Mouse (Mus musculus): ENCODE measurements around the gene Dip2b. TPM values are rescaled to one million over a fixed set of nuclear protein-coding genes. Genes with fewer than 3 reads are reported as not detected.

The Dip2b gene
- total RNA-seq, 2 experiments from 2014 or later: 6.1 to 10.6 TPM

DNA sequence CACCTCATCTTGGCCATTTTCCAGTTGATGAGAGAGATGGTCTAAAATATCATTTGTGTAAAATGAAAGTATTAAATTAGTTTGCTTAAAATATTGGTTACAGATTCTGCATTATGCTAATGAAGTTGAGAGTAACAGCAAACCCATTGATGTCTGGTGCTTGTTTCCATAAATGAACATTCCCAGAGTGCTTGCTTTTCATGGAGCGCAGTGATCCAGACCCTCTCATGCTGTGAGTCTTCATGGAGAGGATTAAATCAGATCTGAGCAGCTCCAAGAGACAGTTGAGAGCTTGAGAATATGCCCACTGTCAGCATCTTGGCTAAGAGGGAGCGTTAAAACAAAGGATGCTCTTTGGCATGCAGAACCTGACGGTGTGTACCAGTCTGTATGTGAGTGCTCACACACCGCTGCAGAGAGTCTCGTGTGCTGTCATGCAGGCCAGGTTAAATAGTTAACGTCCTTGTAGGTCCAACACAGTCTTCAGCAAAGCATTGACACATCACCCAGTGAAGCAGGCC, 43.1 kb downstream of the Dip2b start:
- no peak for ATAC-seq (replicated peaks; ENCODE audit: low FRiP score, low TSS enrichment, poor library complexity, severe bottlenecking)

DNA sequence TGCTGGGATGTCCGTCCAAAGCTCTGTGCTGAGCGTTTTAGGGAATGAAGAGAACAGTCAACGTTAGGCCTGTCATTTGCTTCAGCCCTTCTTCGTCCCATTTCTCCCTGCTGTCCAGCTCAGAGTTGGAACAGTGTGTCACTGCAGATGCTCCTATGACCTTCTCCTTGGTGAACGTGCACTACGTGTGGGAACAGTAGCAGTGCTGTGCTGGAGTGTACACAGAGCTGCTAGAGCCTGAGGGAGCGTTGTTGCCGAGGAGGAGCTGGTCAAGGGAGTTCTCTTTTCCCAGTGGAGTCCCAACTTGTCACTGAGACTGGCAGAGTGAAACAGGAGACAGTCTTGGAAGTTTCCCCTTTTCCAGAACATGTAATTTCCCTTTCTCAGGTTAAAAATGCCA, 43.6 kb downstream of the Dip2b start:
- ATAC-seq (replicated peaks; ENCODE audit: low FRiP score, low TSS enrichment, poor library complexity, severe bottlenecking): no peak

DNA sequence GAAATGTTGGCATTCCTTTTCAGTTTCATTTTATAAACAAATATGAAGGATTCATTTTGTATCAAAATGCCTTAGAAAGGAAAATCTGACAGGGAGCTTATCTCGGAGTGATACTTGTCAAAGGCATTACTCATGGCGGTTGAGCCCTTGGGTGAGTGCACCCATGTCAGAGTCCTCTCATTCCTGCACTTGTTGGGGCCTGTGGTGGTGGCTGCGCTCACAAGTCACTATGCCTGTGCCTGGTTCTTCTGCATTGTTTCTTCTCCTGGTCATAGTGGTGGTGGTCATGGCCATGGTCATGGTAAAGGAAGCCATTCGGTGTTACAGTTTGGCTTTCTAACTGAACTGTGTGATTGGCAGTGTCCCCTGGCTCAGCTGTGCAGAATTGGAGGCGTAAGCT, 44.3 kb downstream of the Dip2b start:
- ATAC-seq (replicated peaks; ENCODE audit: low FRiP score, low TSS enrichment, poor library complexity, severe bottlenecking): no peak

DNA sequence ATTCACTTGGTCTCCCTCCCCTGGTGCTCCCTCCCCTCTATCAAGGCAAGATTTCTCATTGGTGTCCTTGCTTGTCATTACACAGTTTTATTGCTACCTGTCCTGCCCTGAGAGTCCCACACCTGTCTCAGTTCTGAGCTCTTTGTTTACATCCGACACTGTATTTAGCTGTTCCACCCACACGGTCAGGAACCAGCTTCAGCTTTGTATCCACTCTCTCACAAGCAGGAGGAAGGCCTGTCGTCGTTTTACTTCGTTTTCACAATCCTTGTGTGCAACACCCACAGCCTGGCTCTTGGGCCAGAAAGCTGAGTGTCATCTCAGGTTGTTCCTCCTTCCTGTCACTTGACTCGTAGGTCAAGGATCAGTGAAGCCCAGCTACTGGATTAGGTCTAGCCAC, 45.4 kb downstream of the Dip2b start:
- ATAC-seq (replicated peaks; ENCODE audit: low FRiP score, low TSS enrichment, poor library complexity, severe bottlenecking): no peak

DNA sequence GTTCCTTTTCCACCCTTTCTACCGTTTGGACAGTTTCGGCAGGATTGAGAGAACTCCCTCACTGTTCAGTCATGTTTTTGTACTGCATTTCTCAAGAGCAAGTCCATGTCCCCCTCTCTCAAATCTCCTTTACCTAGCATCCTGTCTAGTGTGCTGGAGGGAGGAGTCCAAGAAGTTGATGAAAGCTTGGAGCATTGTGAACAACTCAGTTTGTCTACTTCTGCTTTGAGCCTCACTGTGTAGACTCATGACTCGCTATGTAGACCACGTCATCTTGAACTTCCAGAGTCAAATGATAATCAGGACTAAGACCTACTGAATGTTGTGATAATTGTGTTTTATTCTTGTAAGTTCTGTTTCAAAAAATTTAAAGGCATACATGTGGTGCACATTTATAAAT, 46.4 kb downstream of the Dip2b start:
- no peak for ATAC-seq (replicated peaks; ENCODE audit: low FRiP score, low TSS enrichment, poor library complexity, severe bottlenecking)

DNA sequence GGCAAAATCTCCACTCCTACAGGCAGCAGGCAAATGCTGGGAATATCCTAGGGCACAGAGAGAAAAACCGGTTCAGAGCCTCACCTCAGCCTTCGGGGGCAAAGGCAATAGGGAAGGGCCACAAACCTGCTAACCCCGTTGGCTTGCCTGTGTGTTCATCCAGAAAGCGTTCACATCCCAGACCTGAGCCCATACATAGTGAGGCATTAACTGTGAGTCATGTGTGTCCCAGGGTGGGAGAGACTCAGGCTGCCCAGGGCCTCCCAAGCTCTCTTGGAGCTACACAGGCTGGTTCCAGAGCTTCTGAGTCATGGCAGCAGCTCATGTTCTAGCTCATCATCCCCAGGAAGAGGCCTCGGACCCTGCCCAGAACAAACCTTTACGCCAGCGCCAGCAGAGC, 49.6 kb downstream of the Dip2b start:
- ATAC-seq (replicated peaks; ENCODE audit: low FRiP score, low TSS enrichment, poor library complexity, severe bottlenecking): no peak

DNA sequence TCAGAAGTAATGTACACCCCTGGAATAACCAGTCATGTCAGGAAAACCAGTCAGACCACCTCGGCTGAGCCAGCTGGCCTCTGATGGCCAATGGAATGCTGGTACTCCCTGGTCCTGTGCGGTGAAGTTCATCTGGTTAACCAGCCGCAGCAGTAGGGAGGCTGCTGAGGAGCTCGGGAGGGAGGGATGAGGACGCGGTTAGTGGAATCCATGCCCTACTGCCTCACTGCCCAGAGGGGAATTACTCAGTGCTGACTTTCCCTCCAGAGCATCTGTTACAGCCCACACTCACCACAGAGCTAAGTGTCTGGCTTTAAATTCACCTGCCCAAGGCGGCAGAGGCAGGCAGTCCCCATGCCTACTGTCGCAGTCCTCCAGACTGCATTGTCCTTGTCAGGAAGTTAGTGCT, 51.2 kb downstream of the Dip2b start:
- ATAC-seq (replicated peaks; ENCODE audit: low FRiP score, low TSS enrichment, poor library complexity, severe bottlenecking): no peak

DNA sequence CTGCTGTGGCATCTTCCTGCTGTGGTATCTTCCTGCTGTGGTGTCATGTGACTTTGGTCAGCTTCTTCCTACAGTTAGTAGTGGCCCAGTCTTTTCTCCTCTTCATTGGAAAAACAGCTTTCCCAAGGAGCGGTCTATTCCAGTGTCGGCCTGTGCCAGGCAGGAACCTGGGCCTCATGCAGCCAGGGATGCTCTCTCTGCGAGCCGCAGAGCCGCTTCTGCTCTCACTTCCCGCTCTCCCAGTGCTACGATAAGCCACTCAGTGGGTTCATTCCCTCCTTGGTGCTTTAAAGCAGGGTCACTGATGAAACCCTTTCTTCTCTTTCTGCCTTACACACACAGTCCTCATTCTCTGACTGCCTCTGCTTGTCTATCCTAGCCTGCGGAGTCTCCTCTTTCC, 53.4 kb downstream of the Dip2b start:
- no peak for ATAC-seq (replicated peaks; ENCODE audit: low FRiP score, low TSS enrichment, poor library complexity, severe bottlenecking)

DNA sequence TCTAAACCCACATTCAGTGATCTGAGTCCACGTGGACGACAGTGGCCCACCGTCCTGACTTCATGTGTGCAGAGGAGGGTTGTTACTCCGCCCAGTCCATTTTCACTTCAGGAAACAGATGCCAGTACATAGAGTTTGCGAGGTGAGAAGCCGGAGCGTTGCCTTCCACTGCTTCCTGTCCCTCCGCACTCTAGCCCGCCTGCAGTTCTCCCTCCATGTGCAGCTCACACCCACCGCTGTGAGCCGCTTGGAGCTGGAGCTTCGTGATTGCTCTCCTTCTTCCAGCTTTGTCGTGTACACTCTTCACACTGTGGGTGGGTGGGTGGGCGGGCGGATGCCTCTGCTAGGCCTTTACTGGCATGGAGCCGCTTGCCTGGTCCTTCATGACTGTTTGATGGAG, 53.8 kb downstream of the Dip2b start:
- no peak; the same call in 1 of the 2 replicates for ATAC-seq (replicated peaks; ENCODE audit: low FRiP score, low TSS enrichment, poor library complexity, severe bottlenecking)

DNA sequence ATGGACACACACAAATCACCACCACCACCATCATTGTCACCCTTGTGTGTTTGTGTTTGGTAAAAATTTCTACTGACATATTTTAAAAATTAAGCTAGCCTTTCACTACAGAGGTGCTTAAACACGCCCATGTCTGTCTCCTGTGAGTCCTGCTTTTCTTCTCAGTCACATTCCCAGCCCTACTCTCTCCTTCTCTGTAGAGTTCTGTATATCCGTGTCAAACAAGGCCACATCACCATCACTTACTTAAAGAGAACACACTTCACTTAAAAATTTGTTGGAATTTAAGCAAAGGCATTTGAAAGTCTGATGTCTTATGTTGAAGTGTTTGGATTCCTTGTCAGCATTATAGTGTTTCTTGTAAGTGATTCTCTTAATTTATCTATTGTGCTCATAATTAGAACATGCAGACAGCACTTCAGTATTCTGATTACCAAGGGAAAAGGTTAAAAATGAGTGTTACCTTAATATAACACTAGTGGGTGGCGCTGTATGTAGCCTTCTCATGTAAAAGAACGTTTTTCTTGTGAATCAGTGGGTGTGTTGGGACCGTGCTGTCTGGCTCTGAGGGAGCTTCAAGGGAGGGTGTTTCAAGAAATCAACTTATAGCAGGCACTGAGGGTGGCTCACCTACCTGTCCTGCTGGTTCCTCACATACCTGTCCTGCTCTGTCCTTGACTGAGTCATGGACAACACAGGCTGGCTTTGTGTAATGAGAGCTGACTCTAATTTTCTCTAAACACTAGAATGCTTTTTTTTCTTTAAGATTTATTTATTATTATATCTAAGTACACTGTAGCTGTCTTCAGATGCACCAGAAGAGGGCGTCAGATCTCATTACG, 58.3 kb downstream of the Dip2b start:
- ATAC-seq (replicated peaks; ENCODE audit: low FRiP score, low TSS enrichment, poor library complexity, severe bottlenecking): no peak

DNA sequence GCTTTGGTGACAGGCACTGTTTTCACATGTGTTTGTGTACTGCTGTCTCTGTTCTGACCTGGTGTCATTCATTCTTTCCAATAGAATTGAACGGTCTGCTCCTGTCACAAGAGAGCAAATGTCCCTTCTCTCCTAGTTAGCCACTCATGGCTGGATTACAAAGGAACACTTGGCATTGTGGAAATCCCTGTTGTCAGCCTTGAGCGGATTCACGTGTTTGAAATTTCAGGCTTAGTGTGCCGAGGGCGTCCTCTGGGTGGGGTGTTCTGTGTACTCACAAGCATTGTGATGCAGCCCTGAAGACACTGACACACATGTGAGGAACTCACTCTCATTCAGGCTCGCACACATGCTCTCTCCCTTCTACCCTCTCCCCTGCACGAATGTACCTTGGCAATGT, 61.9 kb downstream of the Dip2b start:
- no peak for ATAC-seq (replicated peaks; ENCODE audit: low FRiP score, low TSS enrichment, poor library complexity, severe bottlenecking)

DNA sequence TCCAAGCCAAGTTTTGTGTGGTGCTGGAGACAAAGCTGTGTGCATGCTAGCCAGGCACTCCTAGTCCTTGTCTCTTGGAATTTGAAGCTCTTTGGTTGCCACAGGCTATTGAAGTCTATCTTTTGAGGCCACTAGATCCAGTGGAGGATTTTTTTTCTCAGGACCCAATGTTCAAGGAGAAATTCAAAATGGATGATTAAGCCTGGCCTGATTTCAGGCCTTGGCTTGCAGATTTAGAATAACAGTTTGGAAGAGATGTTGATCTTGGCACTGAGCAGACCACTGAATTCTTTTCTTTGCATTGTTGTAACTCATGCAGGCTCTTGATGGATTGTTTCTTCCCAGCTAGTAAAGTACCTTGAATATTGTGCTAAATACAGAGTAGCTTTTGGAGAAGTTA, 62.7 kb downstream of the Dip2b start:
- no peak for ATAC-seq (replicated peaks; ENCODE audit: low FRiP score, low TSS enrichment, poor library complexity, severe bottlenecking)

DNA sequence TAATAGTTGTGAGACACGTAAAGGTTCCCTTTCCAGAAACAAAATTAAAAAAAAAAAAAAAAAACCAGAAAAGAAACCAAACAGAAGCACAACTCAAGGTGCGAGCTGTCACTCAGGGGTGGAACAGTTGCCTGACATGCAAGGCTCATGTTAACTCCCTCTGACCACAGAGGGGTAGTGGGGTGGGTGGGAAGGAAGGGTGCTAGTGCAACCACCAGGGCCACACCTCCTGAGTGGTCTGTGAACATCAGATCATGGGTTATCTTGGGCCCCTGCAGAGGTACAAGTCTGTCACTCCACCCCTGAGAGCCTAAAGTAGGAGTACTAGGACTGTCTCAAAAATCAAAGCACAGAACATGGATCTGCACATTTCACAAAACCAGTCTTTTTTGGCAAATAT, 65.7 kb downstream of the Dip2b start:
- ATAC-seq (replicated peaks; ENCODE audit: low FRiP score, low TSS enrichment, poor library complexity, severe bottlenecking): peak; percentile 48; the same call in 1 of the 2 replicates

DNA sequence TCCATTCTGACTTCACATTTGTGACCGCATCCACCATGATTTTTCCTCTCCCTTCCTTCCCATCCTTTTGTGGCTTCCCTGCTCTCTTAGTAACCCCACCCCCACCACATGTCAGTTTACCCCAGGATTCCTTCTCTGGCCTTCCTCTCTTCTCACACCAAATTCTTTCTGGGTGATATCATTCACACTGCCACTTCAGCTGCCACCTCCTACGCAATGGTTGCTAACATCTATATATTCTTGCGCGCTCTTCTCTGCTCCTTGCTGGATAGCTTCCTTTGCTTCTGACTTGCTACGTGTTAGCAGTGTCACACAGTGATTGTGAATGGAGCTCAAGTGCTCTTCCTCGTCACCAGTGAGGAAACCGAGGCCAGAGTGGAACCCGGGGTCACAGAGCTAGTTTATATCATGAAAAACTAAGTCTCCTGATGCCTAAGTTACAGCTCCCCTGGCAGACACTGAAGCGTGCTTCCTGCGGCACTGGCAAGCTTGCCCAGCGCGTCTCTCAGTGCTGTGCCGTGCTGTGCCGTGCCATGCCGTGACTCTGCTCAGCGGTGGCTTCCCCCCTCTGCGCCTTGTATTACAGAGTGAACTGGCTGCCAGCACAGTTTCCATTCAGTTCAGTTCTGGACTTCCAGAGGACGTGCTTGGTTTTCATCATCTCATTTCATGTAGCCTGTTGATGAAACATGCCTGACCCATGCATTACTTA, 69.8 kb downstream of the Dip2b start:
- ATAC-seq (replicated peaks; ENCODE audit: low FRiP score, low TSS enrichment, poor library complexity, severe bottlenecking): no peak

DNA sequence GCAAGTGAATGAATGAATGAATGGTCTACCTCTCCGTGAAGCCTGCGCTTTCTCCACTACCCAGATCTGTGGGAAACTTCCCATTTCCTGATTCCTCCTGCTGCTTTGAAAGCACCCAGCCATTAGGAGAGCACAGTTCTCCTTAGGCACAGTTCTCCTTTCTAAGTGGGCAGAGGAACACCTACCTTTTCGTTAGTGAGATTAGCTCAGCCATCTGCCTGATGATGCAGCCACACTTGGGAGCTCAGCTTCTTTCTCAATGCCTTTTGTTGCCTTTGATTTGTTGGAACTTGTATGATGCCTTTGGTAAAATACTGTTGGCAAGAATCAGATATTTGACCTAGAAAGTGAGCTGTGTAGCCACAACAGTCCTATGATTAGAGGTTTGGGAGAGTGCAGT, 71.5 kb downstream of the Dip2b start:
- no peak for ATAC-seq (replicated peaks; ENCODE audit: low FRiP score, low TSS enrichment, poor library complexity, severe bottlenecking)

DNA sequence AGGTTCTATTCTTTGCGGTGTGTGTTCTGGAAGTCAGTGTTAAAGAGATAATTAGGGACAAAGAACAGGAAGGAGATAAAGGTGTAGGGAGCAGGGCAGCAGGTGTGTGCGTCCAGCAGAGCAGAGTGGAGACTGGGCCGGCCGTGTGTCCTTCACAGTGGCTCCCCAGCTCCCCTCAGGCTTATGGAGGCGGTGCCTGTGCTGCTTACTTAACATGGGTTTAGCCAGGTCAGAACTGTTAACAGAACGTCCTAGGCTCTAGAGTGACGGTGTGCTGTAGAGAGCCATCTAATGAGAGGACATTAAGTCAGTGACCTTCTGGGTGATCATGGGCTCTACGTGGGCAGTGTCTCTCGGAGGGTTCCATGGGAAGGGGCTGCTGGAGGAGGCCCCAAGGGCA, 73.4 kb downstream of the Dip2b start:
- ATAC-seq (replicated peaks; ENCODE audit: low FRiP score, low TSS enrichment, poor library complexity, severe bottlenecking): no peak

DNA sequence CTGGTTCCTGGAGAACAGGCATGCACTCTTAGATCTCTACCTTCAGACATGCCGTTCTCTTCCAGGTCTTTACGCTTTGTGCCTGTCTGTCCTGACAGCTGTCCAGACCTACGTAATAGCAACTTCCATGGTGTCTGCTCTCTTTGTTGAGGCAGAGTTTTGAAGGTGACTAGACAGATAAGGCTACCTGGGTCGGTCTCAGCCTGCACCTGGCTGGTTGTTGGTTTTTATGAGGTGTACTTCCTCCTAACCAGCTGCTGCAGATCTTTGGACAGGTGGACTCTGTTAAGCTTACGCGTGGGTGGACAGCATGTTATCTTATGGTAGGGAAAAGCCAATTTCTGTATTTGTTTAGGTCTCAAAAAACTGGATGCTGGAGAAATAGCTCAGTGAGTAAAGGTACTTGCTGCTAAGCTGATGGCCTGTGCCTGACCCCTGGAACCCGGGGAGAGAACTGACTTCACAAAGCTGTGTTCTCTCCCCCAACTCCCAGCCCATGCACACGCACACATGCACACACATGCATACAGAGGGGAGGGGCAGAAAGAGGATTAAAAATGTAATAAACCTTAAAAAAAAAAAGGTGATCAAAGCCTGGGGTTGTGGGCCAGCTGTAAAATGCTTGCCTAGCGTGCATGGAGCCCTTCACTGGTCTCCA, 74.0 kb downstream of the Dip2b start:
- ATAC-seq (replicated peaks; ENCODE audit: low FRiP score, low TSS enrichment, poor library complexity, severe bottlenecking): no peak

DNA sequence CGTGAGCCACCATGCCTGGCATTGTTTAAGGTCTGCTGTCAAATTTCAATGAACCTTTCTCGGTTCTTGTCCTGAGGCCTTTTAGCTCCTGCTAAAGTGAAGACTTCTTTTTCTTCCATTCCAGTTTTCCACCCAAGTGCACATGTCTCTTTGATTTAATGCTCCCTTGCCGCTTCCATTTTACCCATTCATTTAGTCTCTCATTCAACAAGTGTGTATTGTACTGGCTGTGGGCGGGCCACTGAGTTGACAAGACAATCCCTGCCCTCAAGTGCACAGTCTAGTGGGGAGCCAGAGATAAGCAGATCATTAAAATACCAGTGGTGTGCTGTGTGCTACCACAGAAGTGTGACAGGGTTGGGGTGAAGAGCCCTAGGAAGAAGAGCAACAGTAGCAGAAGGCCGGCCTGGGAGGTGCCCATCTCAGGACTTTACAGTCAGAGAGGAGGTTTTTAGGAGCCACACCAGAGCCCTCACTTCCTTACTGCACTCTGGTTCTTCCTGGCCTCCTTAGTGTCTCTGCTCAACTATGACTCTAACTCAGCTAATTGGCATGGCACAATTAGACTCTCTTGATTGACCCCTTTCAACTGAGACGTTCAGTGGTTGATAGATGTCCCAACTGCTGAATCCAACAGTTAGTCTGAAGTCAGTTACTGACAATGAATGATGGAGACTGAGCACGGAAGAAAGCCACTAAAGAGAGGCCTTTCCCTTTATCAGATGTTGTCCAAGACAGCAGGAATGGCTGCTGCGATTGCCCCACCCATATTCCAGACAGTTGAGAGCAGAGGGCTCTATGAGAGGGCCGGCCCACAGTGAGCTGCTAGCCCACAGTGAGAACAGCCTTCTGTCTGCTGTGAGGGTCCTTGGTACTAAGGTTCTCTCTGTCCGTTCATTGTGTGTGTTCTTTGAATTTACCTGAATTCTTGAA, 75.1 kb downstream of the Dip2b start:
- ATAC-seq (replicated peaks; ENCODE audit: low FRiP score, low TSS enrichment, poor library complexity, severe bottlenecking): peak; percentile 95

DNA sequence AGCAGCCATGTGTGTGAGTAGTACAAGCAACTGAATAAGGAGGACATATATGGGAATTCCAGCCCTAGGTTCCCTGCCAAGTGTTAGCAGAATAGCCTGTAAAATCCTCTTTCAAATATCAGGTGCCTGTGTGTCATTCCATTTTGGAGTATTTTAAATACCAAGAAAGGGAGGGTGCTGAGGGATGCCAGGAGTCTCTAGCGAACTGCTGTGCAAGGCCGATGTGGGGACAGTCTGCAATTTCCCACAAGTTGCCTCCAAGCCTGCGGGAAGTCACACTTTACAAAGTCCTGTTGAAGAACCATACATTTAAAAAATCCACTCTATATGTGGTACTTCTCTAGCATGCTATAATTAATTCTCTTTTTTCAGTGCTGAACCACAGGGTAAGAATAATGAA, 77.0 kb downstream of the Dip2b start:
- no peak for ATAC-seq (replicated peaks; ENCODE audit: low FRiP score, low TSS enrichment, poor library complexity, severe bottlenecking)
